ENCODE assay signal across 8 mouse cellular contexts in the genomic region with DNA sequence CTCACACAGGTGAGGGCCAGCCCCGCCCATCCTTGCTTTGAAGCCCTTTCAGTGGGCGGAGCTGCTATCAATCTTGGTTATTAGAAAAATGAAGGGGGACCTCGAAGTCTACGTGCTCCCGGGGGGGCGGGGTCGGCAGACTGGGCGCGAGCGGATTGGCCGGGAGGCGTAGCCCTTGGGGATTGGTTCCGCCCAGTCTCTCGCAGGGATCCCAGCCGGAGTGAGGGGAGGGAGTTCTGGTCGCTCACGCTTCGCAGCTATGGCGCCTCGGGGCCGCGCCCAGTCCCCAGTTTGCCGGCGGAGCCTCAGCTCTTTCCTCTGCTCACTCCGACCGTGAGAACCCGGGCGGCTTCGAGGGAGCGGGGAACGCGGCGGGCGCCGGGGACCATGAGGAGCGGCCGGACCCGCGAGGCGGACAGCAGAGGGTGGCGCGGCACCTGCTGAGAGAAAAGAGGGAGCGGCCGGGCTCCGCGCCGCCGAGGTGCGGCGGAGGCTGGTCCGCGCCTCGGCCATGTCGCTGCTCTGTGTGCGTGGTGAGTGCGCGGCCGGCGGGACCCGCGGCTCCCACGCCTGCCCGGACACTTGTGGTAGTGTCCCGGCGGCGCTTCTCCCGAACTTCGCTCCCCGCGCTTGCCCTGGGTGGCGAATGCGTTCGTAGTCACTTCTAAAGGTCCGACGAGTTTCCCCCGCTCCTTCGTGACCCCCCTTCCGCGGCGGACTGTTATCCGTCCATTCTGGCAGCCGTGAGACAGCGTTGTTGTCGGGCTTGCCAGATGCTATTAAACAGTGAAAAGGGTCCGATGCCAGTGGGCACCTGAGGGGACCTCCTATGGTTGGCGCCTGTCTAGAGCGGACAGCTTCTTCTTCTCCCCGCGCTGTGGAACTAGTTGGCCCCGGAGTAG. TPM values are rescaled to one million over a fixed set of nuclear protein-coding genes. Genes with fewer than 3 reads are reported as not detected.
DNase-seq lines count a peak whose midpoint lies in the region; ATAC-seq lines count a peak whose summit lies in the region.

A gene (plus strand): TSS at position 201 of the 902 bp plus-strand sequence.

- 0 out of 2 replicates have a peak, but pooled peaks cover 5% of the 10 kb centered on the region for H3K4me1 ChIP-seq in lung, embryonic 15.5 days

- H3K27ac ChIP-seq in lung, embryonic 15.5 days = peak within 1 kb of the TSS; percentile 82

- peak within 1 kb of the TSS; percentile 90 for H3K4me2 ChIP-seq in lung, embryonic 15.5 days

- intact Hi-C loops in heart, postnatal 36 days (cut with DNase I) = no loop called here

- DNase-seq in Muller cell, postnatal 12 days (ENCODE audit: inconsistent ontology term) = peak; percentile 97
- DNase-seq in cerebellum, adult 9-10 months = peak; percentile 91
- DNase-seq in forelimb bud, embryonic 11.5 days (ENCODE audit: low read depth, low spot score) = peak; percentile 83
- peak; percentile 88 to 89 for DNase-seq in heart, postnatal 36 days
- peak; percentile 81 to 83 for DNase-seq in layer of hippocampus, adult 8-10 months (ENCODE audit: low spot score in 2 of 2)
- DNase-seq in ovary, postnatal 10 days (ENCODE audit: low spot score) = peak; percentile 70
- peak; percentile 32 for DNase-seq in thymus, postnatal 0 days (ENCODE audit: low spot score)

- H3K27me3 ChIP-seq in lung, embryonic 15.5 days = peaks cover 10% of the 10 kb centered on the region

- H3K4me3 ChIP-seq in lung, embryonic 15.5 days = peak within 1 kb of the TSS; percentile 69

- peak; percentile 96 for ATAC-seq in lung, embryonic 15.5 days (ENCODE audit: borderline replicate concordance, extremely low read depth, low FRiP score, low TSS enrichment)

- no peaks in the 10 kb centered on the region for H3K9me3 ChIP-seq in lung, embryonic 15.5 days

- H3K9ac ChIP-seq in lung, embryonic 15.5 days = peak within 1 kb of the TSS; percentile 56

- H3K36me3 ChIP-seq in lung, embryonic 15.5 days = no peaks in the 10 kb centered on the region

- WGBS in lung, embryonic 15.5 days = under 1% methylated on average over 75 of the region's 90 CpGs

RNA-seq across cellular contexts. Expression of the gene that starts here (rescaled TPM):
- total RNA-seq in heart, postnatal 36 days (2021) = 10 to 100 TPM; 12.9 to 13.5 TPM
- total RNA-seq in layer of hippocampus, adult 8-10 months (2022) = 10 to 100 TPM; 38.3 to 56.8 (median 44.9) TPM
- 5.5 and 7.3 TPM in 2 replicates for polyA plus RNA-seq in lung, embryonic 15.5 days (2015; fragmentation: Nextera tagmentation; extraction: Ambion mirVana)
- polyA plus RNA-seq in thymus, postnatal 0 days (2015; fragmentation: Nextera tagmentation; extraction: Ambion mirVana) = 0.15 and 0.29 TPM in 2 replicates

Comparison
In these comparisons a context has a peak if more than half of its experiments do, and no peak if none do; other contexts are left out.
1. Peak in every context shown above with its lines: DNase-seq, ATAC-seq, H3K4me3 ChIP-seq and H3K27ac ChIP-seq.
2. Peak in DNase-seq in thymus, postnatal 0 days; RNA of the gene not detected or under 1 TPM.
3. DNase-seq: peak in every context shown above with its lines; median percentile 97 in Muller cell, postnatal 12 days; 91 in cerebellum, adult 9-10 months; 88 in heart, postnatal 36 days; 83 in forelimb bud, embryonic 11.5 days; 82 in layer of hippocampus, adult 8-10 months; 70 in ovary, postnatal 10 days; 32 in thymus, postnatal 0 days.